Mouse (Mus musculus): ENCODE measurements around the gene Yipf4.
A peak's percentile ranks its signal among the peaks of the same experiment; 100 is the strongest.

Gene Yipf4

GRCm38 (mm10) chr17:74526806-74527653, 37.7 kb downstream of the Yipf4 start:
- DNase-seq = peak; percentile 38

GRCm38 (mm10) chr17:74527729-74528607, 38.7 kb downstream of the Yipf4 start, which contains the start of gene Birc6:
TSS of gene Birc6 (plus strand) at chr17:74528295.
- peak; percentile 100 for DNase-seq

- DNase-seq = peak; percentile 75
These were observed 39.6 kb downstream of the Yipf4 start for GRCm38 (mm10) chr17:74528648-74529532.

- DNase-seq = peak; percentile 21
These were observed 40.2 kb downstream of the Yipf4 start for GRCm38 (mm10) chr17:74529533-74529824.

GRCm38 (mm10) chr17:74534971-74535370, 45.7 kb downstream of the Yipf4 start:
- no peak for DNase-seq

- no peak for DNase-seq
These were observed 48.2 kb downstream of the Yipf4 start for GRCm38 (mm10) chr17:74537526-74537925.

GRCm38 (mm10) chr17:74543615-74544014, 54.3 kb downstream of the Yipf4 start:
- DNase-seq = no peak
